Mouse (Mus musculus): ENCODE data around the gene Cald1. TPM values are rescaled to one million over a fixed set of nuclear protein-coding genes. Genes with fewer than 3 reads are reported as not detected.

The Cald1 gene
- polyA plus RNA-seq, 1 experiment: 33.9 TPM

DNA sequence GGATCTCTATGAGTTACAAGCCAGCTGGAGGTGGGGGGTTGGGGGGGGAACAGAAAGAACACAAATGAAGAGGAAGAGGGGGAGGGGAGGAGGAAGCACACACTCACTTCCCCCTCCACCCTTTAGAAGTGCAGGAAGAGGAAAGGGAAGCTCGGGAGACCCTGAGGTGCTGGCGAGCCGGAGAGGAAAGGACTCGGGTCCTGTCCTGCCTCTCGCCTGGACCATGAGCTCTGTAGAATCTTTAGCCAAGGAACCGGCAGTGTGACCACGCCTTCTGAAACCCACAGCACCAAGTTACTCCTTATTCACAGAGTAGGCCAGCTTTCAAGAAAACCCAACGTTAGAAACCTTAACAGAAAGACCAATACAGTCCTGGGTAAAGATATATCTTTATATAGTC is 83.8 kb downstream of the Cald1 start:
- Histone ChIP-seq H3K27ac (ENCODE audit: insufficient read depth, low read length) (no peak overlapping the region), H3K27me3 (ENCODE audit: control insufficient read depth, insufficient read depth, low read length) (no peaks in the 10 kb centered on the region), H3K4me3 (replicated peaks; ENCODE audit: insufficient read depth, low read depth, low read length) (no peak overlapping the region), H3K4me1 (ENCODE audit: control insufficient read depth, insufficient read depth, low read length) (no peaks in the 10 kb centered on the region)
- TF ChIP-seq CTCF (IDR thresholded peaks at IDR 0.05; ENCODE audit: borderline replicate concordance, insufficient read depth, low read depth, low read length) (no peak), POLR2A (IDR thresholded peaks at IDR 0.05; ENCODE audit: borderline replicate concordance, insufficient read depth, low read length) (no peak)
- 72% methylated on average over 8 of the region's 8 CpGs for WGBS
- DNase-seq: no peak

DNA sequence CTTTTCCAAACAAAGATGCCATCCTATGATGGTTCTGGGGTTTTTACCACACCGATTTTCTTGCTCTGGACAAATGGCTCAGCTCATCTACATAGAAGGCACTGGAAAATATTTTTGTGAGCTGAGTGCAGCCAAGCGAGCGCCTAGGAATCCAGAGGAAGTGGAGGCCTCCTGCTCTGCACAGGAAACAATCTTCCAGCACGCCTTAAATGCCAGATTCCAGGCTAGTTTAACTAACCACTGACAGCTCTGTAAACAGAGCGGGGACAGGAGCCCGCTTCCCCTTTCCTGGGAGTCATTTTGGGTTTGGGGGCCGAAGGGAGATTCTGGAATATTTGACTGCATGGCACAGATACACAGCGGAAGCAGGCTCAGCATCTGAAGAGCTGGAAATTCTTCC is 86.6 kb downstream of the Cald1 start:
- Histone ChIP-seq H3K4me1 (ENCODE audit: control insufficient read depth, insufficient read depth, low read length) (no peaks in the 10 kb centered on the region), H3K27ac (ENCODE audit: insufficient read depth, low read length) (no peak overlapping the region), H3K4me3 (replicated peaks; ENCODE audit: insufficient read depth, low read depth, low read length) (no peak overlapping the region), H3K27me3 (ENCODE audit: control insufficient read depth, insufficient read depth, low read length) (no peaks in the 10 kb centered on the region)
- no peak for DNase-seq
- TF ChIP-seq CTCF (IDR thresholded peaks at IDR 0.05; ENCODE audit: borderline replicate concordance, insufficient read depth, low read depth, low read length): no peak
- TF ChIP-seq POLR2A (IDR thresholded peaks at IDR 0.05; ENCODE audit: borderline replicate concordance, insufficient read depth, low read length): no peak
- 67% methylated on average over 8 of the region's 8 CpGs for WGBS

DNA sequence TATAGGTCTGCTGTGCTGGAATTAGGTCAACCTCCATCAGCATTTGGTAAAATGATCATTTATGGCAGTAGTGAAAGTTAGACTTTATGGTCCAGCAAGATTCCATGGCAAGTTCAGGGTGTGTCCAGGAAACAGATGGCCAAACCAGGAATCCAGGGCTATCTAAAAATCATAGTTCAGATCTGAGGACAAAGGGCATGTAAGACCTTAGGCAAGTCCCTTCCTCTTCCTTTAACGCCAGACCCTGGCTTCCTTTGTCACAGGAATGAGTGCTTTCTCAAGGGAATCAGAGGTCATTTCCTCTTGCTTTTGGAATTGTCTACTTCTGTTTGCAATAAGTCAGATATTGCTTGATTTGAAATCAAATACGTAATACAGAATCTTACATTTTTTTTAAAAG is 90.7 kb downstream of the Cald1 start:
- DNase-seq: no peak
- no peaks in the 10 kb centered on the region for H3K27me3 ChIP-seq (ENCODE audit: control insufficient read depth, insufficient read depth, low read length)
- H3K4me1 ChIP-seq (ENCODE audit: control insufficient read depth, insufficient read depth, low read length): no peaks in the 10 kb centered on the region
- TF ChIP-seq CTCF (IDR thresholded peaks at IDR 0.05; ENCODE audit: borderline replicate concordance, insufficient read depth, low read depth, low read length) (no peak), POLR2A (IDR thresholded peaks at IDR 0.05; ENCODE audit: borderline replicate concordance, insufficient read depth, low read length) (no peak)
- 82% methylated on average over 2 of the region's 2 CpGs for WGBS
- H3K4me3 ChIP-seq (replicated peaks; ENCODE audit: insufficient read depth, low read depth, low read length): no peak overlapping the region
- H3K27ac ChIP-seq (ENCODE audit: insufficient read depth, low read length): no peak overlapping the region

DNA sequence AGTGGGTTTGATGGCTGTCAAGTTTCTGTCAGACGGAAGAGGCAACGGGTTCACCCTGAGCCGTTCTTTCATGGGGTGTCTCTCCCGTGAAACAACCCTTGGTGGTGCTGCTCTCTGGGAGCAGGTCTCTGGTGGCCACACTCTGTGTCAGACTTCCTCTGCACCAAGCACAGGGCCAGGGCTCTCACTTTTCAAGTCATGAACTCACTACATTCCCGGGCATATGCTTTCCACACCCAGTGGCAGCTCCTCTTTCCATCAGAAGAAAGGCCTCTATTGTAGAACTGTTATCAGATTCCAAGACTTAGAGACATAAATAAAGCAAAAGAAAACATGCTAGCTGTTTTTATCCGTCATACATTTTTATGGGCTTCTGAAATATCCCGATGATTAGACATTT is 93.1 kb downstream of the Cald1 start:
- 87% methylated on average over 7 of the region's 7 CpGs for WGBS
- TF ChIP-seq CTCF (IDR thresholded peaks at IDR 0.05; ENCODE audit: borderline replicate concordance, insufficient read depth, low read depth, low read length) (no peak), POLR2A (IDR thresholded peaks at IDR 0.05; ENCODE audit: borderline replicate concordance, insufficient read depth, low read length) (no peak)
- Histone ChIP-seq H3K4me3 (replicated peaks; ENCODE audit: insufficient read depth, low read depth, low read length) (no peak overlapping the region), H3K27ac (ENCODE audit: insufficient read depth, low read length) (no peak overlapping the region), H3K4me1 (ENCODE audit: control insufficient read depth, insufficient read depth, low read length) (no peaks in the 10 kb centered on the region), H3K27me3 (ENCODE audit: control insufficient read depth, insufficient read depth, low read length) (no peaks in the 10 kb centered on the region)
- DNase-seq: no peak

DNA sequence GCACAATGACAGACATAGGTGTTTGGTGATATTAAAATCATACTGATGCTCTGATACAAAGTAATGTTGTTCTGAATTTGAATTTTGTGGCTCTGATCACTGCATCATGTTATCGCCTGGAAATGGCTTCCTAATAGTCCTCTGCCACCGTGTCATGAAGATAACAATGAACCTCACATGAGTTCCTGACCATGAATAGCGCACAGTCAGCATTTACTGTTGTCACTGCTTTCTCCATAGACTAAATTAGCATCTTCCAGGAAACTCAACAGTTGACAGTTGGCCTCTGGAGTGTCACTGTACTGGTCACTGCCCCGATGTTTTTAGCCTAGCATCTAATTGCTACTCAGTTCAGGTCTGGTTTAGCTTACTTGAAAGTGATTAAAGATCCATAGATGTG is 95.8 kb downstream of the Cald1 start:
- no peak overlapping the region for H3K4me3 ChIP-seq (replicated peaks; ENCODE audit: insufficient read depth, low read depth, low read length)
- no peak overlapping the region for H3K27ac ChIP-seq (ENCODE audit: insufficient read depth, low read length)
- H3K4me1 ChIP-seq (ENCODE audit: control insufficient read depth, insufficient read depth, low read length): no peaks in the 10 kb centered on the region
- DNase-seq: no peak
- no peaks in the 10 kb centered on the region for H3K27me3 ChIP-seq (ENCODE audit: control insufficient read depth, insufficient read depth, low read length)
- WGBS: 94% methylated on average over 4 of the region's 4 CpGs
- TF ChIP-seq POLR2A (IDR thresholded peaks at IDR 0.05; ENCODE audit: borderline replicate concordance, insufficient read depth, low read length) (no peak), CTCF (IDR thresholded peaks at IDR 0.05; ENCODE audit: borderline replicate concordance, insufficient read depth, low read depth, low read length) (no peak)

DNA sequence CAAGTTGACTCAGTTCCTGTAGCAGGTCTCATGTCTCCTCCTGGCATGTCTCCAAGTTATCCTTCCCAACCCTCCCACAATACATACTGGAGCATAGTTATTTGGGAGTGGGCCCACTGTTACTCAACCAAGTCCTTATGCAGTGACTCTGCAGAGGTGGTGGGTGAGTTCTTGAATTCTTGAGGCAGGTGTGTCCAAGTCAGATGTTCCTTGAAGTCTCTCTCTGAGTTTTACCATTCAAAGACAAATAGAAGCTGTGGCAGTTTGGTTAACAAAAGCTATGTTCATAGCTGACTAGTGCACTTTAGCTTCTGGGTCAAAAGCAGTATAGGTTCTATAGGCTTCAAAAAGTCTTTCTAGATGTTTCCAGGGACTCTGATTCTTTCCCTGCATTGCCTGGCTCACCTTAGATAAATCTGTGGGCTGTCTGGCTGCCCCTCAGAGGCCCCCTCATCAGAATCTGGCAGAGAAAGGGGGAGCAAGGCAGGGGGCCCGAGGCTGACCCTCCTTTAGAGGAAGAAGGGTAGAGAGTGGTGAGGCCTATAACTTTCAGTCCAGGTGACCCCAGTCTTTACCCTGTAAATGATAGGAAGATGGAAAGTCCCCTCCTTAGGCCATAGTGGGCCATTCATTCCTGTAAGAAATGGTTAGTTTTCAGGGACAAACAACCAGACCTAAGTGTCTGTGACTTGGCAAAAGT is 105.3 kb downstream of the Cald1 start:
- no peak for TF ChIP-seq POLR2A (IDR thresholded peaks at IDR 0.05; ENCODE audit: borderline replicate concordance, insufficient read depth, low read length)
- TF ChIP-seq CTCF (IDR thresholded peaks at IDR 0.05; ENCODE audit: borderline replicate concordance, insufficient read depth, low read depth, low read length): no peak
- WGBS: 50% methylated on average over 1 of the region's 1 CpGs
- peaks cover 1% of the 10 kb centered on the region; the same call in 1 of the 2 replicates for H3K4me1 ChIP-seq (ENCODE audit: control insufficient read depth, insufficient read depth, low read length)
- DNase-seq: no peak
- no peaks in the 10 kb centered on the region for H3K27me3 ChIP-seq (ENCODE audit: control insufficient read depth, insufficient read depth, low read length)
- H3K4me3 ChIP-seq (replicated peaks; ENCODE audit: insufficient read depth, low read depth, low read length): no peak overlapping the region
- no peak overlapping the region for H3K27ac ChIP-seq (ENCODE audit: insufficient read depth, low read length)

DNA sequence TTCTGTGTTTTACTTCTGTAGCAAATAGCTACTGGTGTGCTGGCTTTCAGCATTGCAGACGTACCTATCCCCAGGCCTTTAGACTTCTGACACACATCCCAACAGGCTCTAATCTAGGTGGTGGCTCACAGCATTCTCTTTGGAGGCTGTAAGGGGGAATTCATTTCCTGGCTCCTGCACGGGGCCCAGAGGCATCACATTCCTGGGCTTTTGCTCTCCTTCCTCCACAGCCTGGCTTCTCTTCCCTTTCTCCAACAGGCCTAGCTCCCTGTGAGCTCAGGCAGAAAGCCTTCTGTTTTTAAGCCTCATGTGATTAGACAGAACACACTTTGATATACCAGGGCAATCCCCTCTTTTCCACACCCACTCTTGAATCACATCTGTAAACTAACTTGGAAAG is 109.2 kb downstream of the Cald1 start:
- no peak for TF ChIP-seq CTCF (IDR thresholded peaks at IDR 0.05; ENCODE audit: borderline replicate concordance, insufficient read depth, low read depth, low read length)
- TF ChIP-seq POLR2A (IDR thresholded peaks at IDR 0.05; ENCODE audit: borderline replicate concordance, insufficient read depth, low read length): no peak
- no peak overlapping the region for H3K27ac ChIP-seq (ENCODE audit: insufficient read depth, low read length)
- no peak for DNase-seq
- H3K4me1 ChIP-seq (ENCODE audit: control insufficient read depth, insufficient read depth, low read length): peaks cover 11% of the 10 kb centered on the region
- no peak overlapping the region for H3K4me3 ChIP-seq (replicated peaks; ENCODE audit: insufficient read depth, low read depth, low read length)
- H3K27me3 ChIP-seq (ENCODE audit: control insufficient read depth, insufficient read depth, low read length): no peaks in the 10 kb centered on the region
- WGBS: 77% methylated on average over 2 of the region's 2 CpGs

DNA sequence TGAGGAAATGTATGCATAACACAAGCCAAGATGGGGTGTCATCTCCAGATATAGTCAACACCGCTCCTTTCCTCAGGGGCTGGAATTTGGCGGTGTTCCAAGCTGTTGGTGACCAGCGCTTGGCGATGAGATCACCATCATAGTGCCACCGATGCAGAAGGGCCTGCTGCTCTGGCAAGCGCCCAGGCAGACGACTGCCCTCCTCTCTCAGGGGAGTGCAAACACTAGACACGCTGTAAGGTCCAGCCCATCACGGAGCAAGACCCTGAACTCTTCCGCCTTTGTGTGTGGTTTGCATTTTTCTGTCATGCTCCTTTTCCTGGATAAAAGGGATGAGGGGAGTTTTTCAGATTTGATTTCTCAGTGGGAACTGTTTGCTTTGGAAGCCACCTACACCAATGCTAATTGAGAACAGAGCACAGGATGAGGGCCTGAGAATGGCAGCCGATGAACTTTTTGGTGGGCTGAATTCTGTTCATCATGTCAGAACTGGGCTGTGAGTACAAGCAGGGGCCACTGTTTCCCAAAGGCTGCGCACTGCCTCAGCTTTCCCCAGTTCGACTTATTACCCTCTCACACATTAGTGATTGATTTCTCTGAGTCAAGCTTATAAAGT is 110.5 kb downstream of the Cald1 start:
- no peak overlapping the region for H3K27ac ChIP-seq (ENCODE audit: insufficient read depth, low read length)
- 3% methylated on average over 13 of the region's 13 CpGs for WGBS

More for the DNA sequence above, 110.5 kb downstream of the Cald1 start:
- peak; percentile 70 to 71 for DNase-seq
- TF ChIP-seq POLR2A (IDR thresholded peaks at IDR 0.05; ENCODE audit: borderline replicate concordance, insufficient read depth, low read length) (no peak), CTCF (IDR thresholded peaks at IDR 0.05; ENCODE audit: borderline replicate concordance, insufficient read depth, low read depth, low read length) (no peak)
- peaks cover 11% of the 10 kb centered on the region for H3K4me1 ChIP-seq (ENCODE audit: control insufficient read depth, insufficient read depth, low read length)
- no peaks in the 10 kb centered on the region for H3K27me3 ChIP-seq (ENCODE audit: control insufficient read depth, insufficient read depth, low read length)
- peak overlapping the region; percentile 94 for H3K4me3 ChIP-seq (replicated peaks; ENCODE audit: insufficient read depth, low read depth, low read length)

Data from cerebellum, adult 2 months (tissue).